Mouse (Mus musculus) layer of hippocampus, adult 11-12 months (tissue): Measurements from ENCODE around the gene Cops6.

Source experiments
- DNase-seq: peaks from one replicate; pipeline ENCODE4 v3.0.0; 2022; ENCODE audit warnings: low spot score

Cops6 gene

GRCm38 (mm10) chr5:138160842-138161665, at the start of gene Cops6:
Gene Cops6, plus strand, starts transcription at chr5:138161071.
- peak; percentile 94 for DNase-seq

- peak; percentile 86 for DNase-seq
Observed at GRCm38 (mm10) chr5:138116255-138117198, 44.3 kb upstream of the Cops6 start, which contains the start of gene Zscan21. Gene Zscan21, plus strand, starts transcription at chr5:138116903.

- no peak for DNase-seq
Observed at GRCm38 (mm10) chr5:138117199-138118015, 43.5 kb upstream of the Cops6 start.

- no peak for DNase-seq
Observed at GRCm38 (mm10) chr5:138118041-138118440, 42.8 kb upstream of the Cops6 start.

- DNase-seq: no peak
Observed at GRCm38 (mm10) chr5:138132425-138133064, 28.3 kb upstream of the Cops6 start.

- DNase-seq: no peak
Observed at GRCm38 (mm10) chr5:138137257-138137656, 23.6 kb upstream of the Cops6 start.

- peak; percentile 31 for DNase-seq
Observed at GRCm38 (mm10) chr5:138137935-138138549, 22.8 kb upstream of the Cops6 start.

- DNase-seq: no peak
Observed at GRCm38 (mm10) chr5:138138585-138138984, 22.3 kb upstream of the Cops6 start.

- DNase-seq: no peak
Observed at GRCm38 (mm10) chr5:138154390-138154789, 6.5 kb upstream of the Cops6 start.

GRCm38 (mm10) chr5:138155443-138155976, 5.4 kb upstream of the Cops6 start, which contains the start of gene Zfp113:
Gene Zfp113, minus strand, starts transcription at chr5:138155744.
- peak; percentile 94 for DNase-seq

- DNase-seq: no peak
Observed at GRCm38 (mm10) chr5:138160224-138160762, 578 bp upstream of the Cops6 start.

GRCm38 (mm10) chr5:138163046-138163445, 2.2 kb downstream of the Cops6 start:
- DNase-seq: no peak

- no peak for DNase-seq
Observed at GRCm38 (mm10) chr5:138163610-138164009, 2.7 kb downstream of the Cops6 start.

- no peak for DNase-seq
Observed at GRCm38 (mm10) chr5:138165594-138165993, 4.7 kb downstream of the Cops6 start.

- DNase-seq: peak; percentile 94
Observed at GRCm38 (mm10) chr5:138170936-138171561, 10.2 kb downstream of the Cops6 start.

GRCm38 (mm10) chr5:138171695-138172491, 11.0 kb downstream of the Cops6 start, which contains the start of the genes Ap4m1 and Mcm7:
Gene Ap4m1, plus strand, starts transcription at chr5:138172002.
Gene Mcm7, minus strand, starts transcription at chr5:138172422.
- peak; percentile 98 for DNase-seq

GRCm38 (mm10) chr5:138173217-138173616, 12.3 kb downstream of the Cops6 start:
- DNase-seq: no peak

- DNase-seq: peak; percentile 80
Observed at GRCm38 (mm10) chr5:138186950-138187638, 26.2 kb downstream of the Cops6 start, which contains the start of the genes Taf6 and Cnpy4. Gene Taf6, minus strand, starts transcription at chr5:138187451. Gene Cnpy4, plus strand, starts transcription at chr5:138187485.
